Mouse (Mus musculus): Measurements from ENCODE around the gene Gal3st2b.
"Not testable (repeated sequence)": the region's sequence is repeated elsewhere in the genome, so short reads cannot be mapped to it uniquely, and the experiment has no call there.

The Gal3st2b gene

GRCm38 (mm10) chr1:93986167-93986566, 68.1 kb downstream of the Gal3st2b start:
- DNase-seq: no peak

- DNase-seq: no peak
Measured at GRCm38 (mm10) chr1:93988786-93989185, 70.7 kb downstream of the Gal3st2b start.

GRCm38 (mm10) chr1:93990209-93990608, 72.1 kb downstream of the Gal3st2b start, which contains the start of gene Gal3st2c:
Gene Gal3st2c, plus strand, starts transcription at chr1:93990509.
- not testable (repeated sequence) for DNase-seq

GRCm38 (mm10) chr1:93991068-93991467, 73.0 kb downstream of the Gal3st2b start:
- DNase-seq: not testable (repeated sequence)

DNA sequence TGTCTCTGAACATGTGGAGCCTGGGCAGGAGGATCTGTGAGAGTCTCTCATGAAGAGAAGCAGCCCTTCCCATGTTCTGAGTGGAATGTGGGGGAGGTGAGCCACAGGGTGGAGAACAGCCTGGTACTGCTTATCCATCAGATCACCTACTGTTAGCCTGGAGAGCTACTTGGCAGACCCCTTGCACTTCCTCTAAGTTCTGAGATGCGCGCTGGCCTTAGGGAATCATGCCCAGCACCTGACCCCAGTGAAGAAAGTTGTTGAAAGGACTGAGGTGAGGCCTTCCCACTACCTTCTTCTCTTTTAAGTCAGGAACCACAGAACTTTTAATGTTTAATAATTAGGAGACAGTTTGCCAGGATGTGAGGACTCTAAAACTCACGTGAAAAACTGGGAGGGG, 73.4 kb downstream of the Gal3st2b start:
- DNase-seq: not testable (repeated sequence)
